Mouse (Mus musculus) testis, postnatal 14 days (tissue): ENCODE data around the gene Ethe1.

Experiments
- DNase-seq: peaks from one replicate; pipeline ENCODE4 v3.0.0; 2021; ENCODE audit warnings: low spot score

Gene Ethe1

GRCm38 (mm10) chr7:24574224-24574796 is 13.0 kb upstream of the Ethe1 start:
- DNase-seq = no peak

- DNase-seq = no peak
Observed at GRCm38 (mm10) chr7:24577811-24578210, 9.5 kb upstream of the Ethe1 start.

GRCm38 (mm10) chr7:24584876-24585275 is 2.5 kb upstream of the Ethe1 start:
- DNase-seq = no peak

- DNase-seq = no peak
Observed at GRCm38 (mm10) chr7:24585995-24586394, 1.3 kb upstream of the Ethe1 start.

- no peak for DNase-seq
Observed at GRCm38 (mm10) chr7:24586828-24587227, 515 bp upstream of the Ethe1 start.

- DNase-seq = no peak
Observed at GRCm38 (mm10) chr7:24588336-24588735, 993 bp downstream of the Ethe1 start.

- no peak for DNase-seq
Observed at GRCm38 (mm10) chr7:24591735-24592134, 4.4 kb downstream of the Ethe1 start.

- DNase-seq = no peak
Observed at GRCm38 (mm10) chr7:24592163-24592562, 4.8 kb downstream of the Ethe1 start.

GRCm38 (mm10) chr7:24592781-24593180 is 5.4 kb downstream of the Ethe1 start:
- no peak for DNase-seq

- no peak for DNase-seq
Observed at GRCm38 (mm10) chr7:24593621-24594308, 6.4 kb downstream of the Ethe1 start.

- no peak for DNase-seq
Observed at GRCm38 (mm10) chr7:24594309-24594803, 7.0 kb downstream of the Ethe1 start.

GRCm38 (mm10) chr7:24595464-24595863 is 8.1 kb downstream of the Ethe1 start:
- DNase-seq = no peak

GRCm38 (mm10) chr7:24598121-24598520 is 10.8 kb downstream of the Ethe1 start:
- DNase-seq = no peak

GRCm38 (mm10) chr7:24599211-24600067 is 12.1 kb downstream of the Ethe1 start:
- DNase-seq = no peak

- peak; percentile 90 for DNase-seq
Observed at GRCm38 (mm10) chr7:24600941-24601597, 13.7 kb downstream of the Ethe1 start.

GRCm38 (mm10) chr7:24605561-24605960 is 18.2 kb downstream of the Ethe1 start:
- no peak for DNase-seq

- DNase-seq = no peak
Observed at GRCm38 (mm10) chr7:24606046-24606445, 18.7 kb downstream of the Ethe1 start.

GRCm38 (mm10) chr7:24608017-24608416 is 20.7 kb downstream of the Ethe1 start:
- DNase-seq = peak; percentile 69

GRCm38 (mm10) chr7:24608561-24608960 is 21.2 kb downstream of the Ethe1 start:
- DNase-seq = no peak

- DNase-seq = no peak
Observed at GRCm38 (mm10) chr7:24610144-24610878, 23.0 kb downstream of the Ethe1 start, which contains the start of gene Phldb3. Gene Phldb3 (plus strand): TSS chr7:24610763.

GRCm38 (mm10) chr7:24610879-24611494 is 23.6 kb downstream of the Ethe1 start:
- peak; percentile 90 for DNase-seq
